Mouse (Mus musculus) kidney, embryonic 16.5 days (tissue): ENCODE results near the gene Spty2d1. TPM values are rescaled to one million over a fixed set of nuclear protein-coding genes. Genes with fewer than 3 reads are reported as not detected.

ENCODE experiments used
- ATAC-seq: fragments of 200-750 bp; cut with Nextera tagmentation; 2 replicates; pipeline ENCODE4 v1.8.0; 2017; ENCODE audit warnings: moderate TSS enrichment; ENCODE audit not compliant: low FRiP score, low TSS enrichment
- H3K27ac ChIP-seq: fragments of 300-500 bp; sonication (generic); 2 replicates; pipeline ENCODE4 v1.5.1; 2014; ENCODE audit warnings: low read length
- H3K27me3 ChIP-seq: fragments of 300-500 bp; sonication (generic); 2 replicates; pipeline ENCODE4 v1.6.1; 2014; ENCODE audit warnings: low read length, control low read depth, mixed read lengths; ENCODE audit not compliant: insufficient read depth
- H3K36me3 ChIP-seq: fragments of 300-500 bp; sonication (generic); 2 replicates; pipeline ENCODE4 v1.6.1; 2014; ENCODE audit warnings: low read length, control low read depth, mixed read lengths; ENCODE audit not compliant: insufficient read depth
- H3K4me1 ChIP-seq: fragments of 300-500 bp; sonication (generic); 2 replicates; pipeline ENCODE4 v1.6.1; 2014; ENCODE audit warnings: low read length, control low read depth, mixed read lengths; ENCODE audit not compliant: insufficient read depth
- H3K4me2 ChIP-seq: fragments of 300-500 bp; sonication (generic); replicated peaks from 2 replicates; pipeline ENCODE4 v1.6.1; 2014; ENCODE audit warnings: low read depth, low read length
- H3K4me3 ChIP-seq: fragments of 300-500 bp; sonication (generic); 2 replicates; pipeline ENCODE4 v1.5.1; 2014; ENCODE audit warnings: mild to moderate bottlenecking, low read length
- H3K9ac ChIP-seq: fragments of 300-500 bp; sonication (generic); replicated peaks from 2 replicates; pipeline ENCODE4 v1.6.1; 2014; ENCODE audit warnings: low read length
- H3K9me3 ChIP-seq: fragments of 300-500 bp; sonication (generic); 2 replicates; pipeline ENCODE4 v1.6.1; 2016; ENCODE audit warnings: low read length, control low read depth
- WGBS: fragments of 180-500 bp; shearing (Covaris S2); extraction: QIAGEN DNeasy Blood & Tissue Kit; methylation state at CpG from one replicate; pipeline ENCODE4 v1.1.7; 2014; 5-methylcytosine and 5-hydroxymethylcytosine counted together
- polyA plus RNA-seq: library from polyadenylated mRNA; unstranded; fragments of >200 nt; fragmentation: Nextera tagmentation; extraction: Ambion mirVana; gene quantifications from 2 replicates; pipeline ENCODE4 v1.2.1, GENCODE M21; 2015

Gene Spty2d1
- polyA plus RNA-seq, 1 experiment from 2014 or later = 21.1 TPM

DNA sequence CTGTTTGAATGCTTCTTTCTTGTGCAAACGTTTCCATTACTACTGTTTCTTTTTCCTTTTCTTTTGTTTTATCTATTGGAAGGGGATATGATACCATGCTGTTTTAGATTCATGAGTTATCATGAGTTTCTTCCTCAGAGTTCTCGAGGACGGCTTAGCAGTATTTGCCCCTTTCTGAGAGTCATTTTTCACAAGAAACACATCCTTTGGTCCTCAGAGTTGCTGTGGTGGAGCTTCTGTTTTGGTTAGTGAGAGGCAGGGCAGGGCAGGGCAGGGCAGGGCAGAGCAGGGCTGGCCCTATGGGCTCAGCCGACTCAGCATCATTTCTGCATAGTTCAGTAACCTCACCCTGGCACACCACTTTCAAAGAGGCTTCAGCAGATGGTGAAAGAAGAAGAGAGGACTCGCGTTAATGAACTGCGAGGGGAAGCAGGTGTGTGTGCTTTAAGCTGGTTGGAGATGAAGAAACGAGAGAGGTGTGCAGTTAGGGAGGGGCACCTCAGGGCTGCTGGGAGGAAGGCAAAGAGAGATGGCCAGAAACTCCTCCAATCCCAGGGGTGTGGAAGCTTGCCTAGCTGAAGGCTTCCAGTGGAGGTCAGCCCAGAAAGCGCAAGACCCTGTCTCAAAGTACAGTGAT, 5.0 kb upstream of the Spty2d1 start:
- peaks cover 25% of the 10 kb centered on the region for H3K4me1 ChIP-seq
- H3K9me3 ChIP-seq = no peaks in the 10 kb centered on the region
- H3K4me2 ChIP-seq = no peak overlapping the region
- H3K36me3 ChIP-seq = no peaks in the 10 kb centered on the region
- H3K4me3 ChIP-seq = no peak overlapping the region
- WGBS = 25% methylated on average over 9 of the region's 9 CpGs
- H3K27ac ChIP-seq = no peak overlapping the region
- no peak overlapping the region for H3K9ac ChIP-seq
- no peaks in the 10 kb centered on the region for H3K27me3 ChIP-seq
- ATAC-seq = no peak

DNA sequence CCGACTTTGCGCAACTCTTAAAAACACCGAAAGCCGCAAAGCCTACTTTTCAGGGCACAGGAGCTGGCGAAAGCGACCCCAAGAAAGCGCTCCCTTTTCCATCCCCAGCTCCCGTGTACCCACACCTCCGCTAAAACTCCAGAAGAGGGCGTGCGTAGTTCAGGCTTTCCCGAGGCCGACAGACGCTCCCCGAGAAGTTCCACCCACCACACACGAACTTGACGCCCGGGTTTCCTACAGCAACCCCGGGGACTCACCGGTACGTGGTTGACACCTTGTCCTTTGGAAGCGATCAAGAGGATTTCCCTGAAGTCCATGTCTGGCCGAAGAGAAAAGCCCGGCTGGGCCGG, 418 bp downstream of the Spty2d1 start:
- peak overlapping the region; percentile 89 for H3K9ac ChIP-seq
- H3K27me3 ChIP-seq = no peaks in the 10 kb centered on the region
- under 1% methylated on average over 25 of the region's 25 CpGs for WGBS
- H3K9me3 ChIP-seq = no peaks in the 10 kb centered on the region
- H3K36me3 ChIP-seq = no peaks in the 10 kb centered on the region
- peak overlapping the region; percentile 89 for H3K4me3 ChIP-seq
- peak overlapping the region; percentile 93 for H3K27ac ChIP-seq
- peak; percentile 65 for ATAC-seq
- H3K4me1 ChIP-seq = peaks cover 30% of the 10 kb centered on the region
- H3K4me2 ChIP-seq = peak overlapping the region; percentile 97

- no peak for ATAC-seq
- peak overlapping the region; percentile 89 for H3K4me3 ChIP-seq
These were observed 966 bp downstream of the Spty2d1 start for GRCm38 (mm10) chr7:47007109-47007780.

GRCm38 (mm10) chr7:47003411-47004115, 4.6 kb downstream of the Spty2d1 start:
- H3K4me3 ChIP-seq = no peak overlapping the region
- no peak overlapping the region for H3K27ac ChIP-seq
- 43% methylated on average over 3 of the region's 3 CpGs for WGBS
- no peak overlapping the region for H3K4me2 ChIP-seq
- H3K9ac ChIP-seq = no peak overlapping the region
- peaks cover 37% of the 10 kb centered on the region for H3K4me1 ChIP-seq
- ATAC-seq = no peak
- no peaks in the 10 kb centered on the region for H3K9me3 ChIP-seq
- H3K27me3 ChIP-seq = no peaks in the 10 kb centered on the region
- H3K36me3 ChIP-seq = peaks cover 3% of the 10 kb centered on the region; the same call in 1 of the 2 replicates

More at GRCm38 (mm10) chr7:47007109-47007780, 966 bp downstream of the Spty2d1 start:
- Histone ChIP-seq H3K36me3 (no peaks in the 10 kb centered on the region), H3K9ac (peak overlapping the region; percentile 89), H3K4me1 (peaks cover 35% of the 10 kb centered on the region), H3K27me3 (no peaks in the 10 kb centered on the region), H3K4me2 (peak overlapping the region; percentile 97), H3K27ac (peak overlapping the region; percentile 93), H3K9me3 (no peaks in the 10 kb centered on the region)
- 8% methylated on average over 21 of the region's 21 CpGs for WGBS

DNA sequence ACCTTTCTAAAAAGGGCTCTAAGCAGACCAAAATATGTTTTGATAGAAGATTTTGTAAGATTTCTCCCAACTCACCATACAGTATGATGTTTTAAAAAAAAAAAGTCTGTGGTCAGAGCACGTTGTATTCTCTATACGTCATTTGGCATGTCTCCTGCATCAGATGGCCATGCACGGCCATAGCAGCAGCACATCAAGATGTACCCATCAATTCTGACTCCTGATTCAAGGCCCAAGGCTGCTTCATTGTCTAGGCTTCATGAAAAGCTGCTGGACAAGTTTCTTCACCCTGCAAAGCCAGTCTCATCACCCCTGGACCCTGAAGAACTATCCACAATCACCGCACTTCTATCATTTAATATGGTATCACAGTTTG, 6.3 kb downstream of the Spty2d1 start:
- Histone ChIP-seq H3K4me1 (peaks cover 31% of the 10 kb centered on the region), H3K36me3 (peaks cover 20% of the 10 kb centered on the region), H3K4me2 (no peak overlapping the region), H3K27ac (no peak overlapping the region), H3K9ac (no peak overlapping the region), H3K9me3 (no peaks in the 10 kb centered on the region), H3K4me3 (no peak overlapping the region), H3K27me3 (no peaks in the 10 kb centered on the region)
- WGBS = 82% methylated on average over 4 of the region's 4 CpGs
- no peak for ATAC-seq

DNA sequence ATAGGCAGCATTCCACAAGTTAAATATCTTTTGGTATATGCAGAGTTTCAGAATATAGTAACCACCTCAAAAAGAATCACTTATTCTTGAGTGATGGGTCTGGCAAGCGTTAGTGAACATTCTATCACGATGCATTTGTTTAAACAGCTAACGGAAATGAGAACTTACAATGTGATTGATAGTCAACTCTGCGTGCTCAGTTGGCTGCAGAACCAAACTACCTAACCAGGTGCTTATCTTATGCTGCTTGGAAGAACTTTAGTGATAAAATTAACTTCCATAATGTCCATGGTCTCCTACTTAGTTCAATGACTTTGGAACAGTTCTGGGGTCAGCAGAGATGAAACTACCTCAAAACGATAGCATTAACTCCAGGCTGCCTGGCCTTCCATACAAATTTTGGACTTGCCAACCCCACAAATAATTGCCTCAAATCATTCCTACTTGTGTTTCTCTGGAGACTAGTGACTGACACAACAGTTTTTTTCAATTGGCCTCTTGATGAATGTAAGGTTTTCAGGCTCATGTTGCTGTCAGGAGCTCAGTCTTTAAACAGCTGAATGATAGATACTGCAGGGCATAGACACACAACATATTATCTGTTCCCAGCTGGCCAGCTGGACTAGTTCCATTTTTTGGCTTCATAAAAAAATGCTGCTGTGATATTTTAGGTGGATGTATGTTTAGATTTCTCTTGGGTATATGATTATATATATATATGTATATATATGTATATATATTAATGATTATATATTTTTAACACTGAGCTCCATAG, 6.9 kb downstream of the Spty2d1 start:
- peaks cover 25% of the 10 kb centered on the region; the same call in 1 of the 2 replicates for H3K4me1 ChIP-seq
- H3K9me3 ChIP-seq = no peaks in the 10 kb centered on the region
- H3K9ac ChIP-seq = no peak overlapping the region
- H3K4me2 ChIP-seq = no peak overlapping the region
- 70% methylated on average over 5 of the region's 5 CpGs for WGBS
- no peak overlapping the region for H3K4me3 ChIP-seq
- ATAC-seq = no peak
- H3K36me3 ChIP-seq = peaks cover 22% of the 10 kb centered on the region
- H3K27me3 ChIP-seq = no peaks in the 10 kb centered on the region
- H3K27ac ChIP-seq = no peak overlapping the region

DNA sequence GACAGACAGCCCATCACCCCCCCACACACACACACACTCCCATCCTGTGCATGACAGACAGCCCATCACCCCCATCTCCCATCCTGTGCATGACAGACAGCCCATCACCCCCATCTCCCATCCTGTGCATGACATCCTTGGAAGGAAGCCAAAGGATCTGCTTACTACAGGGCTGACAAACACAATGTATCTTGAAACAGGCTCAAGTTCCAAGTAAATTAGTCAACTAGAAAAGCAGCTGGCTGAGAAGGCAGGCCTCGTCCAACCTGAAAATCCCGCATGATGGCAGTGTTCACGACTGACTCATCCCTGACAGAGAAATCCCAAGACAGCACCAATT, 7.6 kb downstream of the Spty2d1 start:
- Histone ChIP-seq H3K9me3 (no peaks in the 10 kb centered on the region), H3K4me1 (peaks cover 24% of the 10 kb centered on the region; the same call in 1 of the 2 replicates), H3K36me3 (peaks cover 29% of the 10 kb centered on the region), H3K4me2 (no peak overlapping the region), H3K9ac (no peak overlapping the region), H3K27me3 (no peaks in the 10 kb centered on the region), H3K4me3 (no peak overlapping the region), H3K27ac (peak overlapping the region; percentile 13; the same call in 1 of the 2 replicates)
- ATAC-seq = peak; percentile 87
- 31% methylated on average over 3 of the region's 3 CpGs for WGBS

DNA sequence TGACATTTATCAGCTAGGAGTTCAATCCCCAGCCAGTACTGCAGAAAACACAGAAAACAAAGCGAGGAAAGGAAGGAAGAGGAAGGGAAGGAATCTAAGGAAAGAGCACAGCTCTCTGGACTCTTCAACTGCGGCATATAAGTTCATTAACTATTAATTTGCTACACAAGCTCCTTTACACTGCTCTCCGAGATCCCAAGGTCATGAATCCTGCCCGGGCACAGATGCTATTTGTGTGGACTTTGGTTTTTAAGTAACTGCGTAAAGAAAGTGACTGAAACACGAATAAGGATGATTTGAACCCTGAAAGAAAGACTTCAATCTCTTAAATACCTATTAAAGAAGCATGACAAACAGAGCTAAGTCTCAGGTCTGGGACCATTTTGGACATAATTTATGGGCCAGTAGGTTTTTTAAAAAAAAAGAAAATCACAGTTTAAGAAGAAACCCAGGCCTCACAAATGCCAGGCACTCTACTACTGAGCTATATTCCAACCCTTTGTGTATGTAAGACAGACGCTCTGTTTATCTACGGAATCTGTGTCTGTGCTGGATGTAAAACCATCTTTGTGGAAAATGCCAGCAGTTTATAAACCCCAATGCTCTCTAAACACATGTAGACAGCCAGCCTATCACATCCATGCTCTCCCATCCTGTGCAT, 8.1 kb downstream of the Spty2d1 start:
- H3K36me3 ChIP-seq = peaks cover 34% of the 10 kb centered on the region
- H3K27me3 ChIP-seq = no peaks in the 10 kb centered on the region
- no peak overlapping the region for H3K4me3 ChIP-seq
- peak; percentile 20; the same call in 1 of the 2 replicates for ATAC-seq
- no peaks in the 10 kb centered on the region for H3K9me3 ChIP-seq
- 69% methylated on average over 8 of the region's 8 CpGs for WGBS
- no peak overlapping the region for H3K9ac ChIP-seq
- H3K4me1 ChIP-seq = peaks cover 24% of the 10 kb centered on the region; the same call in 1 of the 2 replicates
- peak overlapping the region; percentile 13; the same call in 1 of the 2 replicates for H3K27ac ChIP-seq
- no peak overlapping the region for H3K4me2 ChIP-seq

DNA sequence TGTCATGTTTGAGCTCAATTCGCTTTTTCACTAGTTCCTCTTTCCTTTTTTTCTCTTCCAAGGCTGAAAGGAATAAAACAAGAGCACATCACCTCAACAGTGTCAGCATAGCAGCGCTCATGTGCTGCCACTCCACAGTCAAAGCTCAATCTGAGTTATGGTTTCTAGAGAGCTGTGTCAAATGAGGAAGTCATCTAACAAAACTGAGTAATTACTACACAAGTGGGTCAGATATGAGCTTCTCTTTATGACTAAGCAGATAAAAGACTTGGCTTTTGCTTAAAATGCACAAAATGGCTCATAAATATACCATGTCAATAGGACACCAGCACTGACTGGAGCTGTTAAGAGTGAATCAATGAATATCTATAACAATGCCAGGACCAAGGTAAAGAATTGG, 9.3 kb downstream of the Spty2d1 start:
- Histone ChIP-seq H3K9ac (no peak overlapping the region), H3K4me2 (no peak overlapping the region), H3K9me3 (no peaks in the 10 kb centered on the region), H3K4me3 (no peak overlapping the region), H3K4me1 (peaks cover 24% of the 10 kb centered on the region; the same call in 1 of the 2 replicates), H3K27ac (no peak overlapping the region), H3K27me3 (no peaks in the 10 kb centered on the region), H3K36me3 (peaks cover 46% of the 10 kb centered on the region)
- no peak for ATAC-seq
- 89% methylated on average over 2 of the region's 2 CpGs for WGBS
